Mouse (Mus musculus) small intestine, adult 2 months (tissue): ENCODE data around the gene Me3. TPM values are rescaled to one million over a fixed set of nuclear protein-coding genes. Genes with fewer than 3 reads are reported as not detected.

ENCODE experiments used
- H3K27ac ChIP-seq: fragments of 200-500 bp; 2 replicates; pipeline ENCODE4 v1.5.1; 2012; ENCODE audit warnings: low read depth, low read length, control low read depth, inconsistent platforms; ENCODE audit not compliant: insufficient read depth
- H3K27me3 ChIP-seq: fragments of 200-500 bp; 2 replicates; pipeline ENCODE4 v1.6.1; 2012; ENCODE audit warnings: mild to moderate bottlenecking, moderate library complexity, low read length, inconsistent platforms; ENCODE audit not compliant: control insufficient read depth, insufficient read depth
- H3K36me3 ChIP-seq: fragments of 200-500 bp; 2 replicates; pipeline ENCODE4 v1.6.1; 2012; ENCODE audit warnings: mild to moderate bottlenecking, low read length, control low read depth, inconsistent platforms; ENCODE audit not compliant: control insufficient read depth, insufficient read depth
- H3K4me1 ChIP-seq: fragments of 200-500 bp; 2 replicates; pipeline ENCODE4 v1.6.1; 2012; ENCODE audit warnings: low read length, inconsistent platforms, mixed read lengths; ENCODE audit not compliant: control insufficient read depth, insufficient read depth, insufficient read length
- H3K4me3 ChIP-seq: fragments of 200-500 bp; 2 replicates; pipeline ENCODE4 v1.5.1; 2012; ENCODE audit warnings: low read depth, mild to moderate bottlenecking, control low read depth, inconsistent platforms, low read length, moderate library complexity
- CTCF ChIP-seq: fragments of 200-500 bp; IDR thresholded peaks from 2 replicates; pipeline ENCODE4 v1.5.1; 2012; ENCODE audit warnings: low read depth, mild to moderate bottlenecking, control low read depth, inconsistent platforms, low read length, moderate library complexity, mixed read lengths; ENCODE audit not compliant: insufficient replicate concordance, insufficient read length; ENCODE audit errors: extremely low read depth
- POLR2A ChIP-seq: fragments of 200-500 bp; IDR thresholded peaks from 2 replicates; pipeline ENCODE4 v1.6.1; 2012; ENCODE audit warnings: low read depth, mild to moderate bottlenecking, control low read depth, inconsistent platforms, low read length, moderate library complexity
- WGBS: fragments of 180-500 bp; shearing (Covaris S2); methylation state at CpG from one replicate; pipeline ENCODE4 v1.1.7; 2018; 5-methylcytosine and 5-hydroxymethylcytosine counted together
- polyA plus RNA-seq: library from polyadenylated mRNA; depleted of rRNA; stranded (reverse); fragments of >200 nt; gene quantifications from 2 replicates; pipeline ENCODE4 v1.2.3, GENCODE M21; 2012

The Me3 gene
- polyA plus RNA-seq, 1 experiment = 1.5 TPM

DNA sequence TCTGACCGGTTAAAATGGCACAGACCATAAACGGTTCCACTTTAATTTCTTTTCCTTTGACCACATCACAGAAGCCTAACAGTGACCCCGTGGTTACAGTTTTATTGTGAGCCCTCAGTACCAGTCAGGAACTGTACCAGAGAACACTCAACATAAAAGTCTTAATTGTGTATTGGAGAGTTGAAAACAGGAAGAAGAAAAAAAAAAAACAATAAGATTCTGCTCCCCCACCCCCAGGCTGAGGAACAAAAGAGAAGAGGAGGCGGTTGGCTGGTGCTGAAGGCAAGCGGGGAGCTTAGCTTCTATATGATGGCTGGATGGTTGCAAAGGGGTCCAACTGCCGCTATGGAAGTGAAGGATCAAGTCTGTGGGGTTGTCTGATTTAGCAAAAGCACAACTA lies 210.9 kb downstream of the Me3 start:
- Histone ChIP-seq H3K4me1 (peaks cover 5% of the 10 kb centered on the region; the same call in 1 of the 2 replicates), H3K4me3 (no peak overlapping the region), H3K27me3 (no peaks in the 10 kb centered on the region), H3K27ac (no peak overlapping the region), H3K36me3 (no peaks in the 10 kb centered on the region)
- TF ChIP-seq CTCF = no peak
- no peak for TF ChIP-seq POLR2A
- WGBS = 61% methylated on average over 6 of the region's 6 CpGs

DNA sequence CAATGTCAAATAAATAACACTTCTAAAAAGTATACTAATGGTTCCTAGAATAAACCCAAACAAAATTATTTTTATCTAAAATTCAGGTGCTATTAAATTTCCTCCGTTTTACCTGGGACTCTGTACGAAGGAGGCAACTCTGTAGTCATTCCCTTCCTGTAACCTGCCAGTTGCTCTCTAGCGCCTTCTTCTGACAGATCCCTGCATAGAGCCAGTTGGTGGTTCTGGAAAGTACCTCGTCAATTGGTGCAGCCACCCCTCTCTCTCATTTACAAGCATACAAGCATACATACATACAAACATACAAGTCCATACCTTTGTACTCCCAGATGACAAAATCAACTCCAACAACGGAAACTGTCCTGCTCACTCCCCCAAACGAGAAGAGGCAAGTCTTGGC lies 211.3 kb downstream of the Me3 start:
- 20% methylated on average over 6 of the region's 6 CpGs for WGBS
- H3K27ac ChIP-seq = no peak overlapping the region
- no peaks in the 10 kb centered on the region for H3K36me3 ChIP-seq
- no peak overlapping the region for H3K4me3 ChIP-seq
- no peak for TF ChIP-seq POLR2A
- TF ChIP-seq CTCF = peak; percentile 56; the same call in 1 of the 2 replicates
- no peaks in the 10 kb centered on the region for H3K27me3 ChIP-seq
- peaks cover 5% of the 10 kb centered on the region; the same call in 1 of the 2 replicates for H3K4me1 ChIP-seq

DNA sequence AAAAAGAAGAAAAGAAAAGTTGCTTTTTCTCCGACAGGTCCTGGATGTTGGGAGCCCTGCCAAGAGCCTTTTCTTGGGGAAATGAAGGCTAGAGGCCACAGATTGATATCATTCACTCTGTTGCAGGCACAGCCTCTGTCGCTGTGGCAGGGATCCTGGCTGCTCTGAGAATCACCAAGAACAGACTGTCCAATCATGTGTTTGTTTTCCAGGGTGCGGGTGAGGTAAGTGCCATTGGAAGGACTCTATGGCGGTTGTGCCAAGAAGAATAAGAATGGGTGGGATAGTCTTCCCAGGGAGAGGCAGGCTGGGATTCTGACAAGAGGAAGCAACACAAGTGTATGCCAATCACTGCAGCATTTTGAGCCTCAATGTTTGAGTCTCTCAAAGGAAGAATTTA lies 213.5 kb downstream of the Me3 start:
- Histone ChIP-seq H3K36me3 (no peaks in the 10 kb centered on the region), H3K4me1 (no peaks in the 10 kb centered on the region), H3K27me3 (no peaks in the 10 kb centered on the region), H3K4me3 (no peak overlapping the region), H3K27ac (no peak overlapping the region)
- 66% methylated on average over 4 of the region's 4 CpGs for WGBS
- TF ChIP-seq POLR2A (no peak), CTCF (no peak)

DNA sequence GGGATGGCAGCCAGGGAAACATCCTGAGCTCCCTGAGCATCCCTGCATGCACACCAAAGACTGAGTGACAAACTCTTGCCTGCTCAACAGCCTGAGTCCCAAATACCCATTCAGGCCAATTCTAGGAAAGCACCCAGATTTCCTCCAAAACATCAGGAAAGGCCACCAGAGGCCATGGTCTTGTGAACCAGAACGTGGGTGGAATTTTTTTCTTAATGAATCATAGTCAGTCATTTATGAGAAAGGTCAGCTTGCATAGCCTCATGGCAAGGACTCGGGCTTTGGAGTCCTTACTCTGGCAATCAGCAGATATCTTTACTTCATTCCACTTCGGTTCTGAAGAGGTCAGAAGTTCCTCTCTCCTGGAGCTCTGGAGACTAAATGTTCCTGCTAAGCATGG lies 218.3 kb downstream of the Me3 start:
- Histone ChIP-seq H3K4me3 (no peak overlapping the region), H3K4me1 (no peaks in the 10 kb centered on the region), H3K27me3 (no peaks in the 10 kb centered on the region), H3K27ac (no peak overlapping the region), H3K36me3 (no peaks in the 10 kb centered on the region)
- TF ChIP-seq POLR2A (no peak), CTCF (no peak)
- WGBS = 67% methylated on average over 3 of the region's 3 CpGs

DNA sequence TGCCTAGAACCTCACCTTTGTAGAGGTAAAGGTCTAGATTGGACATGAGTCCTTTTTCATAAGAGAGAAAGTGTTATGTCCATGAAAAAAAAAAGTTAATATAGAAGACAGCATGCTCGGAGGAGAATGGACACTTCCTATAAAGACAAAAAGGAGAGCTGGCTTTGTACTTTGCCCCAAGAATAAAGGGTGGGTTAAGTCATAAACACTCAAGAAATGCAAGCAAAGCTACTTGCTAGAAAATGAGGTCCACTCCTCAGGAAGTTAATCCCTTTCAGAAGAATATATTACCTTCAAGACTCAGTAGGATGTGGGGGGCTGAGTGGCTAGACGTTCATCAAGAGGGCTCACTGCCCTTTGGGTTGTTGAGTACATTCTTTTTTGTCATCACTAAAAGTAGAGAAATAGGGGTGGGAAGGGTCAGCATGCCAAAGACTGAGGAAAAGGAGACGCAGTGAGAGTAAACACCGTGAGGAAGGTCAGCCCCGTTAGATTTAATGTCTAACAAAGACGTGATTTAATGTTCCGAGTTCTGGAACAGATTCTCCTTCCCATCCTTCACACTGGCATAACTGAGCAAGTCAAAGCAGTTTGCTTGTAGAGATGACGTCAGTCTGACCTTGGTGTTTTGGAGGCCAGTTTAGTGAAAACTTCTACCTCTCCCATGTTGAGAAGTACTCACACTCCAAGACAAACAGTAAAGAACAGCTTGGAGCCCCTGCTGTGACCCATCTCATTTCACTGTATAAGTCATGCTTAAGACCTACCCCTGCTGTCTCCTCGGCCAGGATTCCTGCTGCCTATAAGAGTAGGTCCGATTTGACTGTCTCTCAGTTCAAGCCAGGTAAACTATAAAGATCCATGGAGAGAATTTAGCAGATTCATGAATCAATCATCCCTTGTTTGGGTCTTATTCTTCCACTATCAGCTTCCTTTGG lies 220.2 kb downstream of the Me3 start:
- 62% methylated on average over 10 of the region's 10 CpGs for WGBS
- TF ChIP-seq CTCF (no peak), POLR2A (no peak)
- Histone ChIP-seq H3K27ac (no peak overlapping the region), H3K4me1 (no peaks in the 10 kb centered on the region), H3K27me3 (no peaks in the 10 kb centered on the region), H3K36me3 (no peaks in the 10 kb centered on the region), H3K4me3 (no peak overlapping the region)

DNA sequence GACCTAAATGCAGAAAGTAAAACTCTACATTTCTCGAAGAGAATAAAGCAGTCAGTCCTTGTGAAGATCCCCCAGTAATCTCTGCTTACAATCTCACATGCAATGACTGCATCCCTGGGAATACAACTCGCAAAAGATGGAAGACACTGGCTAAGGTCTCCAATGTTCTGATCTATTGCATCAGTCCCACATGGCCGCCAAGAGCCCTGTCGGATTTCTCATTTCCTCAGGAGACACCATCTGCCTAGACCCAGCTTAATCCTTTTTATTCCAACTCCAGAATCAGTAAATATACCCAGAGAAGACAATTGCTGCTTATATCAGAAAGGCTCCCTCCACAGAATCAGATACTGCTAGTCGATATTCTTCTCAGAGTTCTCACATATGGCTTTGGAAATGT lies 220.9 kb downstream of the Me3 start:
- H3K36me3 ChIP-seq = no peaks in the 10 kb centered on the region
- no peaks in the 10 kb centered on the region for H3K27me3 ChIP-seq
- H3K4me1 ChIP-seq = no peaks in the 10 kb centered on the region
- no peak overlapping the region for H3K4me3 ChIP-seq
- TF ChIP-seq CTCF = no peak
- TF ChIP-seq POLR2A = no peak
- WGBS = 86% methylated on average over 5 of the region's 5 CpGs
- no peak overlapping the region for H3K27ac ChIP-seq

DNA sequence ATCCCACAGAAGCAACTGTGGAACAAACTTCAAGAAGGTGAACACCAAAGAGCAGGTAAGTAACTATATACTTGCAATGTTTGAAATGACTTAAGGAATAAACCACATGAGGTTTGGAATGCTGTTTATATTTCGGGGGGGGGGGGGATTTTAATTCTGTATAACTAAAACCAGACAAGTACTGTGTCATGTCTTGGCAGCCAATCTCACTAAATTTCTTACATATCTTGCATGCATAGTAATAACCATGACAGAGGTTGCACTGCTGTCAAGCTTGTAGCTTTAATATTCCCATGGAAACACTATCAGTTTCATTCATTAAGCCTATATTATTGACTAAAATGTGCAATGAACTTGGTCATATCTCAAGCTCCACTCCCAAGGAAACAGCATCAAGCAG lies 223.0 kb downstream of the Me3 start:
- no peak overlapping the region for H3K4me3 ChIP-seq
- no peaks in the 10 kb centered on the region for H3K4me1 ChIP-seq
- TF ChIP-seq POLR2A = no peak
- H3K27ac ChIP-seq = no peak overlapping the region
- H3K27me3 ChIP-seq = no peaks in the 10 kb centered on the region
- no peaks in the 10 kb centered on the region for H3K36me3 ChIP-seq
- 65% methylated on average over 1 of the region's 1 CpGs for WGBS
